Mouse (Mus musculus): ENCODE measurements around the gene Sp7.

Gene Sp7

DNA sequence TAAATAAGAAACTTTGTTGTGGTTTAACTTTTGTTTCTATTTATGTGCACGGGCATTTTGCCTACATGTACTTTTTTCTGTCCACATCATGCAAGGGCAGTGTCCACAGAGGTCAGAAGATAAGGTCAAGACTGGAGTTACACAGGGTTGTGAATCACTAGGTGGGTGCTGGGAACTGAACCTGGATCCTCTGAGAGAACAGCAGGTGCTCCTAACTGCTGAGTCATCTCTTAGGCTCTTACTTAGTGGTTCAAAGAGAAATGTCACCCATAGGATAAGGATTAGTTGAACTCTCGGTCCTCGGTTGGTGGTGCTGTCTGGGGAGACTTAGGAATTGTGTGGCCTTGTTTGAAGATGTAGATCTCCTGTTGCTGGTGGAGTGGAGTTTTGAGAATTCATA lies 22.0 kb upstream of the Sp7 start:
- DNase-seq (ENCODE audit: low read depth in 1 of 2, low spot score in 2 of 2), result no peak

DNA sequence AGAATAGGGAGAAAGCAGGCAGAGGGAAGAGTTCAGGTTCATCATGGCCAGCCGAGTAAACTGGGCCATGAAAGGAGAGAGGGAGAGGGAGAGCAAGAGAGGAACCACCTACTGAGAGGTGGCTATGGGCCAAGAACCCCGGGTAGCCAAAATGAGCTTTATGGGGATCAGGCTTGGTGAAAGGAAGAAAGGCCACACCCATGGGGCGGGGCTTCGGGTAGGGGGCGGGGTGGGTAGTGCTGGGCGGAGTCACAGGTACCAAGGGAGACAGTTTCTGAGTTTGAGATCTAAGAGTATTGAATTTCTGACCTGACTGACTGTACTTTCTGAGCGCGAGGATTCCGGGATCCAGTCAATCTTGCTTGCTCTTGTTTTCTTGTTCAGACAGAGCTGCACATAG lies 19.7 kb upstream of the Sp7 start:
- no peak for DNase-seq (ENCODE audit: low read depth in 1 of 2, low spot score in 2 of 2)

DNA sequence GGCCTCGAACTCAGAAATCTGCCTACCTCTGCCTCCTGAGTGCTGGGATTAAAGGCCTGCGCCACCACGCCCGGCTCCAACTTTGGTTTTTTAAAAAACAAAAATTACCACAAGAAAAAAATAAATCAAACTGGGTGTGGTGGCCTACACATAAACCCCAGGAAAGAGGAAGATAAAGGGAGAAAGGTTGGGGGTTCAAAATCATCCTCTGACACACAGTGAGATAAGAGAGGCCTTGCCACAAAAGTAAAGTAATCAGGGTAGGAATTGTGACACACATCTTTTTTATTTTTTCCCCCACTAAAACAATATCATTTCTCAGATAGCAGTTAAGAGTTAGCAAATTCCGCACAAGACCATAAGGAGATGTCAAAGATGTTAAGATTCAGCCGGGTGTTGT lies 16.7 kb upstream of the Sp7 start:
- no peak for DNase-seq (ENCODE audit: low read depth in 1 of 2, low spot score in 2 of 2)

DNA sequence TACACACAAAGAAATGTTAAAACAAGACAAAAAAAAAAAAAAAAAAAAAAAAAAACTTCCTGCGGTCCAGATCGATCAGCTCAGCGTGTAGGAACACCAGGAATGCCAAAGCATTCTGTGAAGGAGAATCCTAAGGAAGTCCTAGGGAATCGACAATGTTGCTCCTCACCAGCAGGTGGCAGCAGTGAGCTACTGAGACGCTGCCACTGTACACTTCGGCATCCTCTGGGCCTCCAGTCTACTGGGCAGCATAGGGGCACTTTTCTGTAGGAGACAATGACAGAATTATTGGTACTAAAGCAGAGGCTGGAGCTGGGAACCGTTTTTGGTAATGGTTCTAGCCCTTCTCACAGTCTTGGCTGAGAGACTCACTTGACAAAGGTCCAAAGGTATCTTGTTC lies 14.6 kb upstream of the Sp7 start:
- peak in 1 of 2 experiments; percentile 67 for DNase-seq (ENCODE audit: low read depth in 1 of 2, low spot score in 2 of 2)

DNA sequence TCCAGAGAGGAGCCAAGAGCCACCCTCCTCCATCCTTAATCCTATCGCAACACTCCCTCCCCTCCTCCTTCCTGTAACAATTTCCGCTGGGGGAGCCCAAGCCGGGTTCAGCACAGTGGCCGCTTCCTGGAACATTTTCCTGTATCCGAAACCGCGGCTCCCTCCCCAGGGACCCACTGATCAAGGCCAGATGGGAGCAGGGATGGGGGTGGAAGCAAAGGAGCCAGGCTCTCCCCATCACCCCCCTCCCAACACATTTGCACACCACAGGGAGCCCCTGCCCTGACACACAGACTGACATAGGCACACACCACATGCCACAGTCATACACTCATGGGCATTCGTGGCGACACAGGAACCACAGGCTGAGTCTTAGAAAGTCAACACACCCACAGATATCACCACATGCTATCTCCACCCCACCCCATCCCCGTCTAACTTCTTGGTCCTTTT lies 10.9 kb upstream of the Sp7 start:
- no peak for DNase-seq (ENCODE audit: low read depth in 1 of 2, low spot score in 2 of 2)

DNA sequence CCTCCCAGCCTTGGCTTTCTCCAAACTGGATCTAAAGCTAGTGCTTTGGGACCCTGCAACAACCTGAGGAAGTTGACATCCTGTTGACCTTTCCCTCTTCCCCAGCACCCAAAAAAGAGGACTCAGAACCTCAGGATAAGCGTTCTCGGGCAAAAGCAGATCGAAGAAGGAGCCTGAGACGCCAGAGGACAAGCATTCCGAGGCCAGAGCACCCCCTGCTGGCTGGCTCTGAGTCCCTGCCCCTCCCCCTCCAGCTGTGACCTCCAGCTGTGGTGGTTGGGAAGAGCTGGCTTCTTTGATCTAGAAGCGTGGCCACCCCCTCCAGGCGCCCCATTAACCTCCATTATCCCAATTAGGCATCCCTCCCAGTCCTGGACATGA lies 10.2 kb upstream of the Sp7 start:
- peak; percentile 42 to 68 for DNase-seq (ENCODE audit: low read depth in 1 of 2, low spot score in 2 of 2)

DNA sequence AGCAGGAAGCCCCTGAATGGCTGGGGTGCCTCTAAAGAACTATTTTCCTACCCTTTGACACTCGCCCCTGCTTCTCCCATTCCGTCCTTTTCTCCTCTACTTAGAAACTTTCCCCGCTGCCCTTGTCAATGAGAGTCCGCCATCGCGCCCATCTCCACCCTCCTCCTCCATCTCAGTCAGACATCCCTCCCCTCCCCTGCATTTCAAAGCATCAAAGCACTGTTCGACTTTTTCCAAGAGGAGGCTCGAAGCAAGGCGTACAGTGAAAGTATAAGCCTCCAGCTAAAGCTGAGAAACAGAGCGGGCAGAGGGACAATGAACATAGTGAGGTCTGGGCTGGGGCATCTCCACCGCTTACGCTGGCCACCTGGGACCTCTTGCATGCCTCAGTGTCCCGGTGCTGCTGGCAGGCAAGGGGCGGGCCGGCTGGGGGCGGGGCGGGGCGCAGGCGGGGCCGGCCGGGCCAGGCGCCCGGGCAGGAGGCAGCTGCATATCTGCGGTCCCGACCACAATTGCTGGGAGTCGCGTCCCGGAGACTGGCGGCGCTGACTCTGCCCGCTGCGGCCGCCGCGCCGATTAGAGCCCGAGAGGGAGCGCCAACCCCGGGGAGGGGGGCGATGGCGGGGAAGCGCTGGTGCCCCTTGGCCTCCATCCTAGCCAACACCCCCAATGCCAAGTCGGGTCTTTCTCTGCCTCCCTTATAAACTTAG lies 9.6 kb upstream of the Sp7 start:
- DNase-seq (ENCODE audit: low read depth in 1 of 2, low spot score in 2 of 2), result no peak

DNA sequence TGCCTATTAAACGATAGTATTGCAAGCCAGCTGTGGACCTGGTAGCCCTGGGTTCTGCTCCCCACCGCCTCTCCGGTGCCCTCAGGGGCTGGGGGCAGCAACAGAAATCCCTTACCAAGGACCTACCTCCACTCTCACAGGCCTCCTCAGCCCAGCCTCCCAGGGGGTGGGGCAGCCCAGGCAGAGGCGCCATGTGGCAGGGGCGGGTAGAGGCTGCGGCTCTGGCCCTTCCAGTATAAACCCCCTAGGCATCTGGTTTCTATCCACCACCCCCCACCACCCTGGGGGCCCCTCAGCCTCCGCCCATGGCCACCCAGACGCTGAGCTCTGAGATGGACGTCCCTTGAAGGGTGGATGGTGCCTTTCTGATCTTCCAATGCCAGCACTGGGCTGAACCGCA lies 3.7 kb upstream of the Sp7 start:
- DNase-seq (ENCODE audit: low read depth in 1 of 2, low spot score in 2 of 2), result no peak

DNA sequence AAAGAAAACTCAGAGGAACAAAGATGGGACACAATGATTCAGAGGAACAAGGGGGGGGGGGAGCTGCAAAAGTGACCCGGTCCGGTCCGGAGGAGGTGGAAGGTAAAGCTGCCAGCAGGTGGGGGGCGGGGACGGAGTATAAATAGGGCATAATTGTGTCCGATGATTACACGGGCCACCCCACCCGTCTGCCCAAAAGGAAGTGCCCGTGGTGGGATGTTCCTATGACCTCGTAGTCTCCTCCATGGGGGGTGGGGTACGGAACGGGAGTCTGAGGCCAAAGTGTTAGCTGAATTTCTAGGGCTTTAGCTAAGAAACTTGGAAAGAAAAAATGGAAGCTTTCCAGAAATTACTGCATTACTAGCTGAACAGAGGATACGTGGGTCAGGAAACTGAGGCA lies 3.0 kb upstream of the Sp7 start:
- DNase-seq (ENCODE audit: low read depth in 1 of 2, low spot score in 2 of 2), result no peak

DNA sequence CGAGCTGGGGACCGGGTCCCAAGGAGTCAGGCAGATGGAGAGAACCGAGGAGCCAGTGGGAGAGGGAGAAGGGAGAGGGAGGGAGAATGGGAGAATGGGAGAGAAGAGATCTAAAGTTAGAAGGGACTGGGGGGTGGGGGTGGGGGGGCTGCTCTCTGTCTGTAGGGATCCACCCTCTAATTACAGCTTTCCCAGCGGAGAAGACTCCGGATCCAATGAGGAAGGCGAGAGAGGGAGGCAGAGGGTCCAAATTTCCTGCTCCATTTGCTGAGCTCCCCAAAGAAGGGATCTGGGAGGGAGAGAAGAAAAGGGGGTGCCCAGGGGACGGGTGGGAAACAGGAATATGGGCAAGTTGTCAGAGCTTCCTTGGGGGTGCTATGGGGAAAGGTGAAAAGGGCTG lies 744 bp downstream of the Sp7 start:
- DNase-seq (ENCODE audit: low read depth in 1 of 2, low spot score in 2 of 2), result no peak

DNA sequence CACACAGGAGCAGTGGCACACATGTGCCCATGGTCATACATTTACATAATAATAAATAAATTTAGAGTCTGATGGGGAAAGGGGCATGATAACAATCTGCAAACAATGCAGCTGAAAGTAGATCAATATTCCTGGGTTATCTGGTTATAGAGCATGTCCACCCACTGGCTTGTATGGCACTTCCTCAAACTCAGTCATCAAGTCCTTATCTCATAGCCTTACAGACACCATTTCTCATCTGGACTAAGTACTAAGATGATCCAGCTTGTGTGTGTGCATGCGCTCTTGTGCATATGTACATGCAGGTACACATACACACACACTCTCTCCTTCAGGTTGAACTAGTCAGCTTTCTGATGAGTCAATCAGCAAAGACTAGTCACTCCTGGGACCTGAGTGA lies 2.3 kb downstream of the Sp7 start:
- no peak for DNase-seq (ENCODE audit: low read depth in 1 of 2, low spot score in 2 of 2)

DNA sequence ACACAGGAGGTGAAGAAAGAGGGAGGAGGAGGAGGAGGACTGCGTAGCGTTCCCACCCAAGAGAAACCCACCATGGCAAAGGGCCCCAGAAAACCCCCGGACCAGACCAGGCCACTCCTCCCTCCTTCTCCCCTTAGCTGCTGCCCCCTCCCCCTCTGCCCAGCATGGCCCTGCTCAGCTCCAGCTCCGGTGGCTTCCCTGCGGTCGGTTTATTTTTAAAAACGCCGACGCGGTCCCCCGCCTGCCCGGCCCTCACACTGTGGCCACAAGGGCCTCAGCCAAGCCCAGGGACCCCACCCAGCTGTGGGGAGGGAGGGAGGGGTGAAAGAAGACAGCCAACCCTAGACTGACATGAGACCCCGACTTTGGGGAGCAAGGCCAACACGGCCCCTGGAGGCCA lies 4.3 kb downstream of the Sp7 start:
- no peak for DNase-seq (ENCODE audit: low read depth in 1 of 2, low spot score in 2 of 2)

DNA sequence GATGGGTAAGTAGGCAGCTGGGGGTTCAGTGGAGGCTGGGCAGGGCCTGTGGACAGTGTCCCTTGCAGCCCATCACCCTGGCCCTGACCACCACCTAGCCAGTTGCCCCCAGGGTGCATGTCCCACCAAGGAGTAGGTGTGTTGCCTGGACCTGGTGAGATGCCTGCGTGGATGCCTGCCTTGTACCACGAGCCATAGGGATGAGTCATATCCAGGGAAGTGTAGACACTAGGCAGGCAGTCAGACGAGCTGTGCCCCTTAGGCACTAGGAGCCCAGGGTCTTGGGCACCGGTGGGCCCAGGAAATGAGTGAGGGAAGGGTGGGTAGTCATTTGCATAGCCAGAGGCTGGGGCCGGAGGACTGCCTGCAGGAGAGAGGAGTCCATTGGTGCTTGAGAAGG lies 8.1 kb downstream of the Sp7 start:
- no peak for DNase-seq (ENCODE audit: low read depth in 1 of 2, low spot score in 2 of 2)

DNA sequence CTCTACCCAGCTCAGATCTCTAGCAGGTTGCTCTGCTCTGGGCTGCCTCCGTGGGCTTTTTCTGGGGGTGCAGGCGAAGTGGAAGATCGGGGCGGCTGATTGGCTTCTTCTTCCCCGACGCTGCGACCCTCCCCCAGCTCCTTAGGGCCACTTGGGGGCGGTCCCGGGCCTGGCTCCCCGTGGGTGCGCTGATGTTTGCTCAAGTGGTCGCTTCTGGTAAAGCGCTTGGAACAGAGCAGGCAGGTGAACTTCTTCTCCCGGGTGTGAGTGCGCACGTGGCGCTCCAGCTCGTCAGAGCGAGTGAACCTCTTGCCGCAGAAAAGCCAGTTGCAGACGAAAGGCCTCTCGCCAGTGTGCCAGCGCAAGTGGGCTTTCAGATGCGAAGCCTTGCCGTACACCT lies 8.9 kb downstream of the Sp7 start:
- no peak for DNase-seq (ENCODE audit: low read depth in 1 of 2, low spot score in 2 of 2)

DNA sequence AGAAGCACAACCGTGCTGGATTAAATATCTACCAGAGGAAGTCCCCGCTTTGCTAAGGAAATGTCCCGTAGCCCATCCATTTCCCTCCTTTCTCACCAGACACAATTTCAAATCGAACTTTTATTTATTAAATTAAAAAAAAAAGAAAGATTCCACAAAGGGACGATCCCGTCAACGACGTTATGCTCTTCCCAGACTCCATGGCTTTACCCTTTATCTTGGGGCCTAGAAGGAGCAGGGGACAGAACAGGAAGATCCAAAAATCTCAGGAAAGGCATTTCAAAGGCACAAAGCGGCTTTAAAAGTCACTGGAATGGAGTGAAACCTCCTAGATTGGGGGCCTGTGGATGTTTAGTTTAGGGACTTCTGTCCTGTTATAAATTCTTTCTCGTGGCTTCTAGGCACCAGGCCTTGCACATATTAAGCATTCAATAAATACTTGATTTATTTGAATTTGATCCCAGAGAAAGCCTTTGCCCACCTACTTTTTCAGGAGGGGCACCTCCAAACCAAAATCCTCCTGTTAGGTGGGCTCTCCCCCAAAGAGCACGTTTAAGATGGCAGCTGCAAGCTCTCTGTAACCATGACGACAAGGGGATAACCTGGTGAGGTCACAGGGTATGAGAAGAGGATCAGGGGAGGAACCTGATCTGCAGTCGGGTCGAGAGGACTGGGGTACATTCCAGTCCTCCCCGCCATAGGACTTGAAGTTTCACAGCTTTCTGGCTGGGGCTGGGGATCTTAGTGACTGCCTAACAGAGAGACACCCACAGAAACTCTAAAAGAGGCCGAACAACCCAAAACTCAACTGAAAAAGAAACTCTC lies 10.3 kb downstream of the Sp7 start:
- DNase-seq (ENCODE audit: low read depth in 1 of 2, low spot score in 2 of 2), result no peak

DNA sequence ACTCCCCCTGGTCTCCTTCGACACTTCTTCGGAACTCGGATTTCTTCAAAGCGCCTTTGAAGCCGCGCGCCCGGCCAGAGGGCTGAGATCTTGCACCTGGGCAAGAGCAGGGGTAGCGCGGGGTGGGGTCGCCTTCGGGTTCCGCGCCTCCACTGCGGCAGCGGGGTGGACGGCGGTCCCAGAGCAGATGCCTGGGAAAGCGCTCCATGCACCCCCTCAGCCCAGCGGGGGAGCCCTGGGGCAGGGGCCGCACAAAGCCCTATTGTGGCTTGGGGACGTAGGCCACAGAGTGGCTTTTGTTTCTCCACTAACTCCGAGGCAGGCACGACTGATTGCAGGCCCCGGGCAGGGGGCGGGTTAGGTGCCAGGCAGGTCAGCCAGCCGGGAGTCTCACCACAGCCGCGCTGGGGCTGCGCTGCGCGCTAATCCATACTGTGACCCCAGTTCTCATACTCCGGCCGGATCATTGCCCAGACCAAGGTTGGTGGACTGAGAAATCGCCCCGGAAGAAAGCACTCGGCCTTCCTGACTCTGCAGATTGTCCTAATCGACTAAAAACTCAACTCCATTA lies 11.0 kb downstream of the Sp7 start:
- DNase-seq (ENCODE audit: low read depth in 1 of 2, low spot score in 2 of 2), result no peak

DNA sequence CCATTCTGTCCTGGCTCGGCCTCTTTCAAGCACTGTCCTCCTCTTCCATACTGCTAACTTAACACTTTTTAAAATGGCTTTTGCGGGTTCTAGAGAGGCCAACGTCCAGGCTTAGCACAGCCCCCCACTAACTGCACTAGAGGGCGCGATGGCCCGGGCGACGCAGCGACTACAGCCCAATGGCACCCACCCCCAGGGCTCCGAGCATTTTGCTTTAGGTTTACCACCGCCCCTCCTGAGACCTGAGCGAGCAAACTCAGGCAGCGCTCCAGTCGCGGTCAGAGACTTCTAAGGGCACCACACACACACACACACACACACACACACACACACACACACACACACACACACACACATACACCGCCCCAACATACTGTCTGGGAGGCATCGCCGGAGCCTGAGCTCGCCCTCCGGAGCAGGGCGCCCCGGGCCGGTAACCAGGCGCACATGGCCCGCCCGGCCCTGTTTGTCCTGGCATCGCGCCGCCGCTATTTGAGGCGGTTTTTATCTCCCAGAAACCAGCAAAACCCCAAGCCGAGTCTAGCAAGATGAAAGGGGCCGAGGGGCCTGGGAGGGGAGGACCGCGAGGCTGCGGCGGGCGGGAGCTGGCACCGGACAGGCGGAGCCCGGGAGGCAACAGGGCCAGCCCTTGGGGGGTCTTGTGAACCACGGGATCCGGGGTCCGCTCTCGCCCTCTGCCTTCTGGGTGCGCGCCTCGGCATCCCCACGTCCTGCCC lies 11.7 kb downstream of the Sp7 start:
- no peak for DNase-seq (ENCODE audit: low read depth in 1 of 2, low spot score in 2 of 2)

DNA sequence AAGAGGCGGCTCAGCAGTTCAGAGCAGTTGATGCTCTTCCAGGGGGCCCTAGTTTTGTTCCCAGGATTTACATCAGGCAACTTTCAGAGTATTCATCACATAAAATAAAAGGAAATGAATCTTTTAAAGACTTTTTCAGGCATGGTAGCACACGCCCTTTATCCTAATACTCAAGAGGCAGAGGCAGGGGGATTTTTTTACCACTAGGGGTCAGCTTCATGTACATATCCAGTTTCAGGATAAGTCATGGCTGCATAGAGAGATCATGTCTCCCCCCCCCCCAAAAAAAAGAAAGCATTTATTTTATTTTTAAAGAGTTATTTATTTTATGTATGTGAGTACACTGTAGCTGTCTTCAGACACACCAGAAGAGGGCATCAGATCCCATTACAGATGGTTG lies 13.0 kb downstream of the Sp7 start:
- DNase-seq (ENCODE audit: low read depth in 1 of 2, low spot score in 2 of 2), result no peak

DNA sequence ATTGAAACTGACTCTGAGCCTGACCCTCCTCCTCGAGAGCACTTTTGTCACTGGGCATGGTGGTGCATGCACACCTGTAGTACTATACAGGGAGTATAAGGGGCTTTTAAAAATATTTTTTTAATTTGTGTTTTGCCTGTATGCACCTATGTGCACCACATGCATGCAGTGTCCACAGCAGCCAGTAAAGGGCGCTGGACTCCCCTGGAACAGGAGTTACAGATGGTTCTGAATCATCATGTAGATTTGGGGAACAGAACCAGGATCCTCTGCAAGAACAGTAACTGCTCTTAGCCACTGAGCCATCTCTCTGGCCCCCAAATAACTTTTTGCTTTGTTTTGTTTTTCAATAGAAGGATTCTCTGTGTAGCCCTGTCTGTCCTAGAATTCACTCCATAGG lies 14.8 kb downstream of the Sp7 start:
- DNase-seq (ENCODE audit: low read depth in 1 of 2, low spot score in 2 of 2), result no peak

DNA sequence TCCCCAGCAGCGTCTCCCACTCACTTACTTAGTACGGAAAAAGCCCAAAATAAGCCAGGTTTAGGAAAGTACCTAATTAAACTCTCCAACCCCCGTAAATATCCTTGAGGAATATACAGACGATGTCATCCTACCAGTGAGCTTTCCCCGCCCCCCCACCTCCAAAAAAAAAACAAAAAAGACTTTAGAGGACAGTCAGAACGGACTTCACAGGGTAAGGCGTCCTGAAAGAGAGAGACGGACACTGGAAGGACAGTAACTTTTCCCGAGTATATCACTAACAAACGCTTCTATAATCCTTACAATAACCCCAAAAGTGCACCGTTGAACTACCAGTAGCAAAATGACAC lies 16.1 kb downstream of the Sp7 start:
- DNase-seq (ENCODE audit: low read depth in 1 of 2, low spot score in 2 of 2), result no peak

DNA sequence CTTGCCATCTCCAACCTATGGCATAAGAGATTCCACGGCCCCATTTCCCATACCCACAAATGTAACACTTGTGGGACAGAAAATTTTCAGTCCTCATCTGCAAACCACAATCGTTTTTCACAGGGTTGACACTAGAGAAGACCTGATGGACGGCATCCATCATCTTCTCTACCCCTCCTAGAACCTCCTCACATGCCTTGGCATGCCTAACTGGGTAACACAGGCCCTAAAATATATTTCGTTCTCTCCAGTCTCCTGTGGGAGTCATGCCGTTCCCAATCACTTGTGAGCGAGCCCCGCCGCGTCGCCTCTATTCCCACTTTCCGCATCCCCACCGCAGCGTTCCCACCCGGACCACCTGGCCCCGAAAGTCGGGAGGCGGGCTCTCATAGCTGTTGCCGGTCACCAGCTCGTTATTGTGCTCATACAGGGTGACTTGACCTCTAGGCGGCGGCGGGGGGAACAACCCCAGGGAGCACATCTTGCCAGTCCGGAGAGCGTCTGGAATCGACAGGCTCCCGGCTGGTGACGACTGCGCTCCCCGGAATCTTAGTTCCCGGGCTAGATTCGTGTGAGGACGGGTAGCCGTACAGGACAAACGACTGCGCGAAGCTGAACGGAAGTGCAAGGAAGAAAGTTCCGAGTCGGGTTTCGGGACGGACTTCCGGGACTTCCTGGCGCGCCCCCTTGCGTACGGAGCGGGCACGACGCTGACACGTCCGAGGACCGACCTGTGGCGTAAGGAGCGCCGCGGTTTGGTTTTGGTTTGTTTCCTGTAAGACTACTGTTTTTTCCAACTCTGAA lies 16.6 kb downstream of the Sp7 start, which contains the start of gene Aaas:
TSS of gene Aaas (minus strand) at position 634 of the 804 bp plus-strand sequence.
- DNase-seq (ENCODE audit: low read depth in 1 of 2, low spot score in 2 of 2), result peak; percentile 85 to 90
